Mouse (Mus musculus): ENCODE data around the gene Pop5. TPM values are rescaled to one million over a fixed set of nuclear protein-coding genes. Genes with fewer than 3 reads are reported as not detected.

Pop5 gene
- polyA plus RNA-seq (2015; fragmentation: Nextera tagmentation; extraction: Ambion mirVana), result 122 TPM in 2 replicates

GRCm38 (mm10) chr5:115235786-115236263, at the start of gene Pop5:
Pop5 (plus strand) TSS chr5:115235836.

GRCm38 (mm10) chr5:115193669-115194625, 41.7 kb upstream of the Pop5 start, which contains the start of gene Cabp1:
Cabp1 (minus strand) TSS chr5:115194381.

GRCm38 (mm10) chr5:115272812-115273548, 37.3 kb downstream of the Pop5 start, which contains the start of gene Rnf10:
Rnf10 (minus strand) TSS chr5:115272898.

GRCm38 (mm10) chr5:115279226-115280049, 43.8 kb downstream of the Pop5 start, which contains the start of gene Coq5:
Coq5 (plus strand) TSS chr5:115279666.

Other genes starting within 250 kb of the Pop5 start
- gene Sppl3, start 224.7 kb upstream of the Pop5 start, polyA plus RNA-seq (2015; fragmentation: Nextera tagmentation; extraction: Ambion mirVana), result 49.0 and 72.3 TPM in 2 replicates
- gene Gm10401, start 137.5 kb upstream of the Pop5 start, polyA plus RNA-seq (2015; fragmentation: Nextera tagmentation; extraction: Ambion mirVana), result 41.5 and 53.5 TPM in 2 replicates
- 21.4 and 22.5 TPM in 2 replicates for gene Acads, start 116.5 kb upstream of the Pop5 start, polyA plus RNA-seq (2015; fragmentation: Nextera tagmentation; extraction: Ambion mirVana)
- 21.6 and 25.5 TPM in 2 replicates for gene Unc119b, start 100.9 kb upstream of the Pop5 start, polyA plus RNA-seq (2015; fragmentation: Nextera tagmentation; extraction: Ambion mirVana)
- gene Mlec, start 77.7 kb upstream of the Pop5 start, polyA plus RNA-seq (2015; fragmentation: Nextera tagmentation; extraction: Ambion mirVana), result 25.1 and 28.6 TPM in 2 replicates
- gene Cabp1, start 41.5 kb upstream of the Pop5 start, polyA plus RNA-seq (2015; fragmentation: Nextera tagmentation; extraction: Ambion mirVana), result 42.5 and 54.4 TPM in 2 replicates
- gene Rnf10, start 37.1 kb downstream of the Pop5 start, polyA plus RNA-seq (2015; fragmentation: Nextera tagmentation; extraction: Ambion mirVana), result 155 and 160 TPM in 2 replicates
- gene Coq5, start 43.8 kb downstream of the Pop5 start, polyA plus RNA-seq (2015; fragmentation: Nextera tagmentation; extraction: Ambion mirVana), result 53.6 and 54.3 TPM in 2 replicates
- gene Dynll1, start 65.2 kb downstream of the Pop5 start, polyA plus RNA-seq (2015; fragmentation: Nextera tagmentation; extraction: Ambion mirVana), result 1,233 and 1,344 TPM in 2 replicates
- 124 and 132 TPM in 2 replicates for gene Srsf9, start 91.3 kb downstream of the Pop5 start, polyA plus RNA-seq (2015; fragmentation: Nextera tagmentation; extraction: Ambion mirVana)
- gene Gatc, start 105.3 kb downstream of the Pop5 start, polyA plus RNA-seq (2015; fragmentation: Nextera tagmentation; extraction: Ambion mirVana), result 29.0 and 32.5 TPM in 2 replicates
- gene Triap1, start 105.4 kb downstream of the Pop5 start, polyA plus RNA-seq (2015; fragmentation: Nextera tagmentation; extraction: Ambion mirVana), result 51.3 and 55.8 TPM in 2 replicates
- gene Cox6a1, start 113.1 kb downstream of the Pop5 start, polyA plus RNA-seq (2015; fragmentation: Nextera tagmentation; extraction: Ambion mirVana), result 1,815 and 1,833 TPM in 2 replicates
- 30.3 and 31.9 TPM in 2 replicates for gene Msi1, start 193.8 kb downstream of the Pop5 start, polyA plus RNA-seq (2015; fragmentation: Nextera tagmentation; extraction: Ambion mirVana)
- gene Pla2g1b, start 230.4 kb downstream of the Pop5 start, polyA plus RNA-seq (2015; fragmentation: Nextera tagmentation; extraction: Ambion mirVana), result not detected in 2 replicates
- 18.8 and 18.9 TPM in 2 replicates for gene Sirt4, start 248.9 kb downstream of the Pop5 start, polyA plus RNA-seq (2015; fragmentation: Nextera tagmentation; extraction: Ambion mirVana)